Mouse (Mus musculus): Measurements from ENCODE around the gene Dohh. TPM values are rescaled to one million over a fixed set of nuclear protein-coding genes. Genes with fewer than 3 reads are reported as not detected.

Gene Dohh
- total RNA-seq, 2 experiments from 2014 or later = 80.0 to 103 TPM

GRCm38 (mm10) chr10:81434361-81435263 lies 50.4 kb downstream of the Dohh start:
- DNase-seq (ENCODE audit: low spot score in 2 of 2) = no peak

GRCm38 (mm10) chr10:81435436-81435835 lies 51.2 kb downstream of the Dohh start:
- intact Hi-C loops (cut with DNase I) = loop anchor here (2.0 kb wide), 1 partner anchor 25 kb away; no protein-coding TSS in a partner anchor
- peak in 1 of 2 experiments; percentile 58 for DNase-seq (ENCODE audit: low spot score in 2 of 2)

More at GRCm38 (mm10) chr10:81434361-81435263, 50.4 kb downstream of the Dohh start:
- intact Hi-C loops (cut with DNase I) = loop anchor here (2.0 kb wide), 1 partner anchor 24 kb away; no protein-coding TSS in a partner anchor

Small RNAs within 50 kb of the gene (microRNA-seq; reads per million reads assigned to microRNA genes)
- gene Mir1191b (not detected), gene Mir6913 (3.0 reads per million, percentile 5 among the genes with 10 or more reads in this experiment)

Other genes starting within 250 kb of the Dohh start
- gene Zbtb7a, start 249.2 kb upstream of the Dohh start, total RNA-seq (2021) = 100 to 1,000 TPM; 120 to 133 TPM
- gene Pias4, start 216.5 kb upstream of the Dohh start, total RNA-seq (2021) = 10 to 100 TPM; 26.7 to 31.8 TPM
- 100 to 1,000 TPM; 857 to 954 TPM for gene Eef2, start 207.8 kb upstream of the Dohh start, total RNA-seq (2021)
- 10 to 100 TPM; 75.0 to 76.4 TPM for gene Dapk3, start 201.4 kb upstream of the Dohh start, total RNA-seq (2021)
- gene 4930442H23Rik, start 200.6 kb upstream of the Dohh start, total RNA-seq (2021) = not detected
- gene Nmrk2, start 182.4 kb upstream of the Dohh start, total RNA-seq (2021) = under 1 TPM in 1 of 2 experiments, not detected in 1; 0.34 TPM
- 100 to 1,000 TPM; 202 to 212 TPM for gene Atcay, start 153.6 kb upstream of the Dohh start, total RNA-seq (2021)
- gene Zfr2, start 151.3 kb upstream of the Dohh start, total RNA-seq (2021) = 10 to 100 TPM; 54.9 to 72.9 TPM
- 100 to 1,000 TPM; 191 to 213 TPM for gene Matk, start 131.5 kb upstream of the Dohh start, total RNA-seq (2021)
- gene Mrpl54, start 117.5 kb upstream of the Dohh start, total RNA-seq (2021) = 10 to 100 TPM; 43.0 to 48.2 TPM
- gene Apba3, start 117.5 kb upstream of the Dohh start, total RNA-seq (2021) = 10 to 100 TPM; 30.1 to 39.3 TPM
- gene Tjp3, start 92.8 kb upstream of the Dohh start, total RNA-seq (2021) = under 1 TPM in 1 of 2 experiments, not detected in 1; 0.50 TPM
- 100 to 1,000 TPM; 419 to 450 TPM for gene Pip5k1c, start 91.5 kb upstream of the Dohh start, total RNA-seq (2021)
- gene Cactin, start 63.3 kb upstream of the Dohh start, total RNA-seq (2021) = 10 to 100 TPM; 29.7 to 31.7 TPM
- gene Tbxa2r, start 55.7 kb upstream of the Dohh start, total RNA-seq (2021) = under 1 TPM; 0.45 to 0.99 TPM
- 1 to 10 TPM; 1.4 to 1.8 TPM for gene Gipc3, start 41.2 kb upstream of the Dohh start, total RNA-seq (2021)
- 10 to 100 TPM; 27.0 to 35.5 TPM for gene Hmg20b, start 33.9 kb upstream of the Dohh start, total RNA-seq (2021)
- gene Mfsd12, start 26.9 kb upstream of the Dohh start, total RNA-seq (2021) = 10 to 100 TPM; 39.6 to 40.9 TPM
- gene 4930404N11Rik, start 18.6 kb upstream of the Dohh start, total RNA-seq (2021) = 1 to 10 TPM in 1 of 2 experiments, under 1 TPM in 1; 0.49 to 2.2 TPM
- gene Fzr1, start 5.9 kb upstream of the Dohh start, total RNA-seq (2021) = 10 to 100 TPM; 67.8 to 72.2 TPM
- 1 to 10 TPM; 2.5 to 4.3 TPM for gene Gm48551, start within 50 bp of the Dohh start, total RNA-seq (2021)
- gene Gm48552, start 4.6 kb downstream of the Dohh start, total RNA-seq (2021) = 1 to 10 TPM; 1.9 to 4.9 TPM
- under 1 TPM; 0.77 to 0.94 TPM for gene Smim24, start 8.6 kb downstream of the Dohh start, total RNA-seq (2021)
- gene Nfic, start 71.2 kb downstream of the Dohh start, total RNA-seq (2021) = 10 to 100 TPM; 87.9 to 96.9 TPM
- gene Celf5, start 98.3 kb downstream of the Dohh start, total RNA-seq (2021) = 100 to 1,000 TPM; 256 to 303 TPM
- gene Ncln, start 112.0 kb downstream of the Dohh start, total RNA-seq (2021) = 10 to 100 TPM; 74.9 to 88.8 TPM
- gene S1pr4, start 115.7 kb downstream of the Dohh start, total RNA-seq (2021) = under 1 TPM; 0.43 to 0.52 TPM
- gene Gna15, start 139.8 kb downstream of the Dohh start, total RNA-seq (2021) = 1 to 10 TPM; 2.3 to 3.1 TPM
- gene Gna11, start 160.8 kb downstream of the Dohh start, total RNA-seq (2021) = 100 to 1,000 TPM; 103 to 115 TPM
- gene Aes, start 175.1 kb downstream of the Dohh start, total RNA-seq (2021) = 100 to 1,000 TPM; 652 to 731 TPM
- 10 to 100 TPM; 23.7 to 37.6 TPM for gene Tle2, start 190.1 kb downstream of the Dohh start, total RNA-seq (2021)
- gene Tle6, start 216.6 kb downstream of the Dohh start, total RNA-seq (2021) = 10 to 100 TPM in 1 of 2 experiments, 1 to 10 TPM in 1; 9.7 to 10.9 TPM
- gene BC025920, start 221.8 kb downstream of the Dohh start, total RNA-seq (2021) = 1 to 10 TPM; 3.5 to 3.6 TPM
- gene Sirt6, start 243.4 kb downstream of the Dohh start, total RNA-seq (2021) = 10 to 100 TPM; 22.7 to 29.4 TPM
- gene Ankrd24, start 244.1 kb downstream of the Dohh start, total RNA-seq (2021) = 10 to 100 TPM; 37.8 to 46.7 TPM